Mouse (Mus musculus): ENCODE data around the gene Mipol1.
"Not testable (repeated sequence)": the region's sequence is repeated elsewhere in the genome, so short reads cannot be mapped to it uniquely, and the experiment has no call there.

- TF ChIP-seq GATA1, TAL1 (IDR thresholded peaks at IDR 0.05; ENCODE audit: low read length): not testable (repeated sequence)
Observed at GRCm38 (mm10) chr12:57212463-57212862, 17.8 kb upstream of the Mipol1 start.
